Mouse (Mus musculus): Measurements from ENCODE around the gene Thsd1.

- TF ChIP-seq CTCF (IDR thresholded peaks at IDR 0.05; ENCODE audit: control insufficient read depth, insufficient read depth, insufficient replicate concordance, low read depth, low read length) (peak; percentile 23; the same call in 1 of the 2 replicates), POLR2A (IDR thresholded peaks at IDR 0.05; ENCODE audit: control insufficient read depth, low read depth, low read length) (no peak)
These were observed 27.6 kb upstream of the Thsd1 start for GRCm38 (mm10) chr8:22199481-22199880.

All from testis, adult 2 months (tissue).